Mouse (Mus musculus) stomach, embryonic 16.5 days (tissue): Measurements from ENCODE around the gene Gstm5. TPM values are rescaled to one million over a fixed set of nuclear protein-coding genes. Genes with fewer than 3 reads are reported as not detected.

Source experiments
- ATAC-seq: fragments of 200-750 bp; cut with Nextera tagmentation; 2 replicates; pipeline ENCODE4 v1.8.0; 2017; ENCODE audit warnings: moderate number of reproducible peaks, moderate TSS enrichment; ENCODE audit not compliant: insufficient read depth, low FRiP score
- H3K27ac ChIP-seq: fragments of 300-500 bp; sonication (generic); 2 replicates; pipeline ENCODE4 v1.5.1; 2014; ENCODE audit warnings: low read length
- H3K27me3 ChIP-seq: fragments of 300-500 bp; sonication (generic); 2 replicates; pipeline ENCODE4 v1.6.1; 2014; ENCODE audit warnings: low read length, control low read depth, mixed read lengths; ENCODE audit not compliant: control insufficient read depth, insufficient read depth
- H3K36me3 ChIP-seq: fragments of 300-500 bp; sonication (generic); 2 replicates; pipeline ENCODE4 v1.6.1; 2014; ENCODE audit warnings: low read length; ENCODE audit not compliant: control insufficient read depth, insufficient read depth
- H3K4me1 ChIP-seq: fragments of 300-500 bp; sonication (generic); 2 replicates; pipeline ENCODE4 v1.6.1; 2014; ENCODE audit warnings: low read length, control low read depth, mixed read lengths; ENCODE audit not compliant: control insufficient read depth, insufficient read depth
- H3K4me2 ChIP-seq: fragments of 300-500 bp; sonication (generic); 2 replicates; pipeline ENCODE4 v1.6.1; 2014; ENCODE audit warnings: low read depth, low read length, mixed read lengths
- H3K4me3 ChIP-seq: fragments of 300-500 bp; sonication (generic); replicated peaks from 2 replicates; pipeline ENCODE4 v1.5.1; 2014; ENCODE audit warnings: mild to moderate bottlenecking, low read length
- H3K9ac ChIP-seq: fragments of 300-500 bp; sonication (generic); 2 replicates; pipeline ENCODE4 v1.6.1; 2014; ENCODE audit warnings: low read length
- H3K9me3 ChIP-seq: fragments of 300-500 bp; sonication (generic); replicated peaks from 2 replicates; pipeline ENCODE4 v1.6.1; 2016; ENCODE audit warnings: low read length, control low read depth; ENCODE audit not compliant: control insufficient read depth
- WGBS: fragments of 180-500 bp; shearing (Covaris S2); extraction: QIAGEN DNeasy Blood & Tissue Kit; methylation state at CpG from one replicate; pipeline ENCODE4 v1.1.7; 2014; 5-methylcytosine and 5-hydroxymethylcytosine counted together
- polyA plus RNA-seq: library from polyadenylated mRNA; unstranded; fragments of >200 nt; fragmentation: Nextera tagmentation; extraction: Ambion mirVana; gene quantifications from 2 replicates; pipeline ENCODE4 v1.2.1, GENCODE M21; 2015

Gstm5 gene
- 131 and 144 TPM in 2 replicates for polyA plus RNA-seq

GRCm38 (mm10) chr3:107895720-107896569 lies at the start of gene Gstm5:
TSS of gene Gstm5 (plus strand) at chr3:107895821.
- peak; percentile 96 for ATAC-seq
- Histone ChIP-seq H3K36me3 (no peaks in the 10 kb centered on the region), H3K4me3 (peak within 1 kb of the TSS; percentile 77), H3K9ac (peak within 1 kb of the TSS; percentile 92), H3K4me1 (peaks cover 6% of the 10 kb centered on the region; the same call in 1 of the 2 replicates), H3K27ac (peak within 1 kb of the TSS; percentile 72), H3K4me2 (peak within 1 kb of the TSS; percentile 89), H3K27me3 (no peaks in the 10 kb centered on the region), H3K9me3 (no peaks in the 10 kb centered on the region)
- WGBS = 7% methylated on average over 40 of the region's 40 CpGs

DNA sequence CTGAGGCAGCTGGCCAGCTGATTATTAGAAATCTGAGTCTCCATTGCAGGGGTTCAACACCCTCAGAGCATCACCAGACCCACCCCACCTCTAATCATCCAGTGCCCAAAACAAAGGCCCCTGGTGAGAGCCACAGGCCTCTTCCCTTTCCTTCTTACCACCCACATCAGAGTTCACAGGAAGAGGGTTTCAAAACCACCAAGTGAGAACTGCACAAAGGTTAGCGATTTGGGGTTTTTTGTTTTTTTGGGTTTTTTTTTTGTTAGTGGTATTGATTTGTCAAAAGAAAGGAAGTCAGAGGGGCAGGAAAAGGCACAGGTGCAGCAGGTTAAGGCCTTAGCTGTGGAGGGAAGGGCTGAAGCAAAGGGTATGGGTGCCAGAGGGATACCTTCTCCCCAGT lies 49.4 kb upstream of the Gstm5 start:
- WGBS = 86% methylated on average over 1 of the region's 1 CpGs
- Histone ChIP-seq H3K36me3 (no peaks in the 10 kb centered on the region), H3K9me3 (no peaks in the 10 kb centered on the region), H3K9ac (no peak overlapping the region), H3K4me1 (peaks cover 24% of the 10 kb centered on the region), H3K4me3 (no peak overlapping the region), H3K4me2 (no peak overlapping the region), H3K27ac (no peak overlapping the region), H3K27me3 (no peaks in the 10 kb centered on the region)
- no peak for ATAC-seq

GRCm38 (mm10) chr3:107846835-107847234 lies 48.8 kb upstream of the Gstm5 start:
- peaks cover 24% of the 10 kb centered on the region for H3K4me1 ChIP-seq
- H3K9me3 ChIP-seq = no peaks in the 10 kb centered on the region
- WGBS = 51% methylated on average over 3 of the region's 3 CpGs
- no peak overlapping the region for H3K4me2 ChIP-seq
- H3K36me3 ChIP-seq = no peaks in the 10 kb centered on the region
- no peak overlapping the region for H3K4me3 ChIP-seq
- H3K27ac ChIP-seq = no peak overlapping the region
- no peaks in the 10 kb centered on the region for H3K27me3 ChIP-seq
- H3K9ac ChIP-seq = no peak overlapping the region
- ATAC-seq = no peak

DNA sequence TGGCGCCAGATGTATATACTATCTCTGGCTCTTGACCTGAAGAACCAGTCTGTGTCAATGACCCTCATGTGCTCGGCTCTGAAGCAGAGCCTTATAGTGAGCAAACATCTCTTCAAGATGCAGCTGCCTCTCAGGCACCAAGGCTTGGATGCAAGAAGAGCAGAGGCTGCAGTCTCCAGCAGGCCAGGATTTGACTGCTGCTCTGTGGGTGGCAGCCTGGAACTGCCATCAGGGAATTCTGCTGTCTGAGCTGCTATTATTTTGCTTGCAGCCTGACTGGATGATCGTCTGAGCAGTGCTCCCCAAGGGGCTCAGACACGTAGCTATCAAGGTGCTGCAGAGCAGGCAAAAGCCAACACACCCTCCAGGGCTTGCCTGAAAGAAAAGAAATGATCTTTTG lies 47.5 kb upstream of the Gstm5 start:
- peak overlapping the region; percentile 48; the same call in 1 of the 2 replicates for H3K27ac ChIP-seq
- no peak overlapping the region for H3K4me2 ChIP-seq
- H3K4me1 ChIP-seq = peaks cover 24% of the 10 kb centered on the region
- H3K36me3 ChIP-seq = no peaks in the 10 kb centered on the region
- no peak overlapping the region for H3K4me3 ChIP-seq
- H3K9ac ChIP-seq = no peak overlapping the region
- H3K9me3 ChIP-seq = no peaks in the 10 kb centered on the region
- WGBS = 42% methylated on average over 4 of the region's 4 CpGs
- no peak for ATAC-seq
- H3K27me3 ChIP-seq = no peaks in the 10 kb centered on the region

DNA sequence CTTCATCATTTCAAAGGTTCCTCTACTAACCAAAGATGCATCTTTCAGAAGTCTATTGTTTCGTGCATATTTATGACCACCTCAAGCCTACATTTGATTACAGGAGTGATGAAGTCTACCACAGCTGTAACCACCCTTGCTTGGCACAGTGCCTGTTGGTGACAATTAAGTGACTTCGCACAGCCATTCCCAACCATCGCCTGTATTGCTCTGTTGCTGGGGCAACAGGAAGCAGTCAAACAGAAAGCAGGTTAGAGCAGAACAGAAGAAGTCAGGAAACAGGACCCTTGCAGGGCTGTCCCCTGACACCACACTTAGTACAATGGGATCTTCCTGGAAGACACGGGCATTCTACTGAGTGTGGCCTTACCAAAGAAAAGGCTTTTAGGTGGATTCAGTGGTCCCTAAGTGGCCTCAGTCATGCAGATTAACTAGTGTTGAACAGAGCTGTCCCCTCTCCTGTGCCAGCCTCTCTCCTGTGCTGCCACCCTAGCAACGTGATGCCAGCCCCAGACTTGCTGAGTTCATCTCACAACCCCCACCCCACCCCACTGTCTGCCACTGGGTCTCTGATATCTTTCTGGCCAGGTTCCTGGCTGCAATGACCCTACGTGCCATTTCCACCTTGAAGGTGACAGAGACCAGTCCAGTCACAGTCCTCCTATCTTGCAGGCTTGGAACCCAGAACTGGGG lies 46.5 kb upstream of the Gstm5 start:
- H3K9me3 ChIP-seq = no peaks in the 10 kb centered on the region
- H3K27ac ChIP-seq = no peak overlapping the region
- 73% methylated on average over 6 of the region's 6 CpGs for WGBS
- H3K4me3 ChIP-seq = no peak overlapping the region
- no peaks in the 10 kb centered on the region for H3K36me3 ChIP-seq
- no peak overlapping the region for H3K4me2 ChIP-seq
- peaks cover 24% of the 10 kb centered on the region for H3K4me1 ChIP-seq
- H3K9ac ChIP-seq = no peak overlapping the region
- no peak for ATAC-seq
- no peaks in the 10 kb centered on the region for H3K27me3 ChIP-seq

- no peak for ATAC-seq
- 67% methylated on average over 2 of the region's 2 CpGs for WGBS
These were observed 46.0 kb upstream of the Gstm5 start for GRCm38 (mm10) chr3:107849693-107850031.

DNA sequence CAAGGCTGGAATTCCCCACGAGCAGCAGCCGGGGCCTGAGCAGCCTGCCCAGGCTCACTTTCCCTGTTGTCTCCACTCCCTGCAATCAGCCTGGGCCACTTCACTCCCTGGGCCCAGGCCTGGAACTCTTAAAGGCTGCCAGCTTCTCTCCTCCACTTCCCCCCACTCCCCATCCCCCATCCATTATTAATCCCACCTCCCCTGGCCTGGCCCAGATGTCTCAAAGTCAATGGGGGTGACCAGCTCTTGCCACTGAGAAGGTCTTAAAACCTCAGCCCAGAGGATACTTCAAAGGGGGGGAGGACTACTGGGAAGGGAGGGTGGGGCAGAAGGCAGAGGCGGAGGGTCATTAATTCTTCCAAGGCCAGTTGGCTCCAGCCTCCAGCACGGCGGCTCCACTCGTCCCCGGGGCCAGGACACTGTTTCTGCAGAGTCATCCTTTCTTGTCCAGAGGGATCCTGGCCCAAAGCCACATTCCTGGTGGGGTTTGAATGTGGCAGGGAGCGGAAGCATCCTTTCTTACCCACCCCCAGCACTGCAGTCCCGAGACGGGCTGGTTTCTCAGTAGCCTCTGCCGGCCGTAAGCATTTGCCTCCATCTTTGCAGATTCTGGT lies 45.1 kb upstream of the Gstm5 start:
- ATAC-seq = peak; percentile 55
- Histone ChIP-seq H3K27me3 (no peaks in the 10 kb centered on the region), H3K9me3 (no peaks in the 10 kb centered on the region), H3K4me2 (peak overlapping the region; percentile 22), H3K9ac (no peak overlapping the region; the same call in 1 of the 2 replicates), H3K4me1 (peaks cover 24% of the 10 kb centered on the region), H3K27ac (peak overlapping the region; percentile 22; the same call in 1 of the 2 replicates), H3K4me3 (no peak overlapping the region), H3K36me3 (no peaks in the 10 kb centered on the region)
- WGBS = 31% methylated on average over 12 of the region's 12 CpGs

More at GRCm38 (mm10) chr3:107849693-107850031, 46.0 kb upstream of the Gstm5 start:
- Histone ChIP-seq H3K27ac (no peak overlapping the region), H3K27me3 (no peaks in the 10 kb centered on the region), H3K4me2 (no peak overlapping the region), H3K36me3 (no peaks in the 10 kb centered on the region), H3K9me3 (no peaks in the 10 kb centered on the region), H3K4me3 (no peak overlapping the region), H3K4me1 (peaks cover 24% of the 10 kb centered on the region), H3K9ac (peak overlapping the region; percentile 17; the same call in 1 of the 2 replicates)

GRCm38 (mm10) chr3:107852786-107853185 lies 42.8 kb upstream of the Gstm5 start:
- no peaks in the 10 kb centered on the region for H3K27me3 ChIP-seq
- H3K4me1 ChIP-seq = peaks cover 27% of the 10 kb centered on the region
- H3K9me3 ChIP-seq = no peaks in the 10 kb centered on the region
- no peaks in the 10 kb centered on the region for H3K36me3 ChIP-seq
- H3K4me3 ChIP-seq = no peak overlapping the region
- no peak overlapping the region for H3K4me2 ChIP-seq
- no peak for ATAC-seq
- WGBS = 41% methylated on average over 7 of the region's 7 CpGs
- no peak overlapping the region for H3K27ac ChIP-seq
- H3K9ac ChIP-seq = no peak overlapping the region
